Mouse (Mus musculus) T-helper 17 cell (primary cell): Measurements from ENCODE around the gene Pdia4.
"Not testable (repeated sequence)": the region's sequence is repeated elsewhere in the genome, so short reads cannot be mapped to it uniquely, and the experiment has no call there.

Experiments used
- in situ Hi-C, 2 experiments: fragments of 300-600 bp; cut with MboI, MseI; formaldehyde crosslinking; loops; 1 replicate in 1 of 2; 2 replicates in 1 of 2; pipeline ENCODE4 v1.15.1; 2025; ENCODE audit warnings: high pct_unique_total_duplicates in 2 of 2

Pdia4 gene

DNA sequence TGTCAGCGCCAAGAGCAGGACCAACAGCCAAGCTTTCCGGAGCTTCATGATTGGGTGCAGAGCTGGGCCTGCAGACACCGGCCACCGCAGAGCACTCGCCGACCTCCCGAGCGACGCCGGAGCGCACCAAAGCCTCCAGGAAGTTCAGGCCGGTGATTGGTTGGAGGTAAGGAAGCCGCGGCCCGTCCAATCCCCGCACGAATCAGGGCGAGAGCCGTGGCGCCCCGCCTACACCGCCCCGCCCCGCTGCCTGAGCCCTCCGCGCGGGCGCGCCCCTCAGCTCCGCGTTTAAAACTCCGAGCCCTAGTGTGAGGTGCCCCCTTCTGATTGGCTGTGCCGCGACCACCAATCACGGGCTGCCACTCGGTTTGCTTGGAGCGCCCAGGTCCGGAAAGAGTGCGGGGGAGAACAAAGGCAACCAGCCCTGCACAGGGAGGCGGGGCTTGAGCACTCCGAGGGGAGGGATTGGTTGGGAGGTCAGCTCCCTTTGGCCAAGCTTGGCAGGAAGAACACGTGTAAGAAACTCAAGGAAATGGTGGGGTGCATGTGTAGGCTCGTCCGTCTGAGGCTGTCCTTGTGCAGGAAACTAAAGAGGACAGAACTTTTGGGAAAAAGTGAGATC, at the start of gene Pdia4:
Pdia4 (minus strand) TSS at position 174 of the 622 bp plus-strand sequence.
- in situ Hi-C loops = no loop called here

DNA sequence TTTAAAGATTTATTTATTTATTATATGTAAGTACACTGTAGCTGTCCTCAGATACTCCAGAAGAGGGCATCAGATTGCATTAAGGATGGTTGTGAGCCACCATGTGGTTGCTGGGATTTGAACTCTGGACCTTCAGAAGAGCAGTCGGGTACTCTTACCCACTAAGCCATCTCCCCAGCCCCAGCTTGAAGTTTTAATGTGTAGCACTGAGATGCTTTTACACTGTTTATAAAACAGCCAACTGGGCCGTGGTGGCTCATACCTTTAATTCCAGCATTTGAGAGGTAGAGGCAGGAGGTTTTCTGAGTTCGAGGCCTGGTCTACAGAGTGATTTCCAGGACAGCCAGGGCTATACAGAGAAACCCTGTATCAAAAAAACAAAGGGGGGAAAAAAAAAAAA, 44.5 kb upstream of the Pdia4 start:
- in situ Hi-C loops = not testable (repeated sequence)

DNA sequence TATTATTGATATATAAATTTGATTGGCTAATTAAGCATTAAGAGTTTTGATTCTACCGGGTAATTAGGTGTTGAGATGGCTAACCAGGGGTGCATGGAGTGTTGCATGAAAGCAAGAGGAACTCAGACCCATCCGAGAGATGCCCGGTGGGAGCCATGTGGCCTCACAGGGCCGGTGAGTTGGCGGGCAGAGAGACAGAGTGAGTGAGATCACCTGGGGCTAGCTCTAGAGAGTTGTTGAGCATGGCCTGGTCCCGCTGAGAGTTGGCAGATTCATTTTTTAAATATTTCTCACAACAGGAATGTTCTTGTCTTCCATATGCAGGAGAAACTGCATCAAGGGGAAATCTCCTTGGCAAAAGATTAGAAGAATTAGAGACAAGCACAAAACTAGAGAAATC, 44.0 kb upstream of the Pdia4 start:
- in situ Hi-C loops = no loop called here

DNA sequence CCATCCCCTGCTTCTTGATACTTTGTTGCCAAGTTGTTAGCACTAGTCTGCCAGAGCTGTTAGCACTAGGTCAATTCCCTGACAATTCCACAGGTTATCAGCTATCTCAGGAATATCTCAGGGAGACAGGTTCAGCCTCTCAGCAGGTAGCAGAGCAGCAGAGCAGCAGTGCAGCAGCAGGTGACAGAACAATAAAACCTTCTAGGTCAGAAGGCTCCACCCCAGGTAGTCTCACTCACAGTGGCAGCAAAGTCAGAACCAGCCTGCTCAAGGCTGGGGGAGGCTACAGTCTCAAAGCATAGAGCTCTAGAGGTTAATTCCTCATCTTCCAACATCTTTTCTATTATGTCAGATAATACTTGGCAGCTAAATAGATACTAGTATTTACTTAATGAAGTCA, 32.5 kb upstream of the Pdia4 start:
- in situ Hi-C loops = no loop called here

DNA sequence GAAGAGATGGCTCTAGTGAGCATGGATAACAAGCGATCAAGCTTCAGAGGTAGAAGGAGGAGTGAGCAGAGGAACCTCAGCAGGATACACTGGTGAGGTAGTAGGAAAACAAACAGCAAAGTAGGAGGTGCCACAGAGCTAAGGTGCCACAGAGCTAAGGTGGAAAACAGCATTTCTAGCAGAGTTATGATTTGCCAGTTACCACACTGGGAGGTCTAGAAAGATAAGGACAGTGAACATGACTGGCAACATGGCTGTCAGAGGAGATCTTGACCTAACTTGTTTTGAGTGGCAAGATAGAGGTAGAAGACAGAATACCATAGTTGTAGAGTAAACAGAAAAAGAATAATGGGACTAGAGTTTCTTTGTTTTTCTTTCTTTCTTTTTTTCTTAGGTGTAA, 29.1 kb upstream of the Pdia4 start:
- in situ Hi-C loops = loop anchor here in 1 of 2 experiments (5.0 kb wide), 1 partner anchor 50 kb away; no protein-coding TSS in a partner anchor

DNA sequence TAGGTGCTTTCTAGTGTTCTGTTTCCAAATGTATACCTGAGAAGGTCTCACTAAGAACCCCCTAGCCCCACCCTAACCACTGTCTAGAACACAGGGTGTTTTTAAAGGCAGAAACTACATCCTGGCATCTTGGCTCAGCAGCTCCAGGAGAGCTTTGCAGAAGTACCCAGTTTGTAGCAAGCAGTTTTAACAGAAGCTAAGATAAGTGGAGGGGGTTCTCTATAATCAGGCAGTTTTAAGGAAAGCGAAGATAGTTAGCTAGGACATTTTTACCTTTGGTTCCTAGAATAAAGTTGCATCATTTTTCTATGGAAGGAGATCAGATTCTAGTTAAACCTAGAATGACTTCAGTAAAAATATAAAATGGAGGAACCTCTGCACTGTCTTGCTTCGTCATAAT, 28.6 kb upstream of the Pdia4 start:
- in situ Hi-C loops = loop anchor here in 1 of 2 experiments (5.0 kb wide), 1 partner anchor 50 kb away; no protein-coding TSS in a partner anchor

DNA sequence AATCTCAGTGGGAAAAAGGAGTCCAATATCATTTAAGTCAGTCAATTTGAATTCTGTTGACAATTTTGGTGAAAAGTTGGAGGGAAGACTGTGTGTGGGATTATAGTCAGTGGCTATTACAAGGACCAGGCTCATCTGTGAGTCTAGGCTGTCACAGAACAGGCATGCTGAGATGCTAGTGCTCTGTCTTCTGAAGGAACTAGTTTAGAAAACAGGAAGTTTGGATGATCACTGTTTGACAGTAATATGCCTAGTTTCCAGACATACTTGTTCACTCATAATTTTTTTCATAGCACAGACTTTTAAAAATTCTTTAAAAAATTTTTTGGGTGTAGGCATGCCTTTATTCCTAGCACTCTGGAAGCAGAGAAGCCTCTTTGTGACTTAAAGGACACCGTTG, 27.8 kb upstream of the Pdia4 start:
- in situ Hi-C loops = loop anchor here in 1 of 2 experiments (5.0 kb wide), 1 partner anchor 51 kb away; no protein-coding TSS in a partner anchor

DNA sequence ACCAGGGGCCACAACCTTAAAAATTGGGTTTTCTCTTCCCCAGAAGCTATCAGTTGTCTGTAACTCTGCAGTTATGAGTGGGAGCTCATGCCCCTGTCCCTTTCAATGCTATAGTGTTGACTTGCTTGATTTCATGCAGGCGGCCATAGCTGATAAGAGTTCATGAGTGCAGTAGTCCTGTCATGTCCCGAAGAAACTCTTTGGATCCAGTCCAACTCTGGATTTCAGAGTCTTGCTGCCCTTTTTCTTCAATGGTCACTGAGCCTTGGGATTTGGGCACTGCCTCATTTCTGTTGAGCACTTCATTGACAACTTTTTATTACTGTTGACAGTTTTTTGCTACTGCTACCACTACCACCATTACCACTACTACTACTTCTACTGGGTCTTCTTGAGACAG, 24.4 kb upstream of the Pdia4 start:
- in situ Hi-C loops = no loop called here

DNA sequence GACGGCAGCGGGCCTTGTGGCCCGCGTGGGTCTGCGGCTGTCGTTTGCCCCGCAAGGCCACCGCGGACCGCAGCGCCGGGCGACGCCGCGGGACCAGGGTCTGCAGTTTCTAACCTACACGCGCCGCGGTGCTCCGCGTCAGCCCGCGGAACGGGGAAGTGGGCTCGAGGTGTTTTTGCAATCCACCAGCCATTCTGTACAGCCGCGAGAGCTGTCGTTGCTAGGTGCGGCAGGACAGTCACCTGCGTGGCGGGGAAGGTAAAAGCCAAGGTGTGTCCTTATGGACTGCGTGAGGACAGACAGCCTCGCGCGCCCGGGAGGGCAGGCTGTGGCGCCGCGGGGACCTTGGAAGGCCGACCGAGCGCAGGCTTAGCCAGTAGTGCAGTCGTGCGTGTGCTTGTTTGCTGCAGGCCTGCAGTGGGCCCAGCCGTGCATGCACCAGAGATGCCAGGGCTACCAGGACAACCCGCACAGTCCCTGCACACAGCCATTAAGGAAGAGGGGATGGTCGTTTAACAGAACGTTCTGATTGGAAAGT, 22.8 kb upstream of the Pdia4 start:
- in situ Hi-C loops = no loop called here

DNA sequence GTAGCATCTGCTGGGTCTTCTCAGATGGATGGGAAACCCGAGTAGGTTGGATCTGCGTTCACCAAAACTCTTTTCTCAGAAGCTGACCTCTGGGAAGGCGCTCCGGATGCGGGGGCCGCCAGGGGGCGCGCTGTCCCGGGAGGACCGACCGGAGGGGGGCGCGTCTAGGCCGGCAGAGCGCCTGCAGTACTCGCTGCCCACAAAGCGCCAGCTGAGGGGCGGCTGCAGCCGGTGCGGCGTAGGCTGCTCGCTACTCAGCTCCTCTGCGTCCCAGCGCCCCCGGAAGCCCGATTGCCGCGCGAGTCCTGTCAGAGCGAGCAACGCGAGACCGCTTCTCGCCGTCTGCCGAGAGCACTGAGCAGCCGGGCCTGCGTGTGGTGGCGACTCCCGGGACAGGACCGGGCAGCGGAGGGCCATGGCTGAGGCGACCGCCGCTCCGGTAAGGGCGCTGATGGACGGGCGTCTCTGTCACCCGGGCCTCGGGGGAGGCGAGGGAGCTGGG, 22.3 kb upstream of the Pdia4 start, which contains the start of gene Zfp398:
Zfp398 (plus strand) TSS at position 180 of the 502 bp plus-strand sequence.
- in situ Hi-C loops = no loop called here

DNA sequence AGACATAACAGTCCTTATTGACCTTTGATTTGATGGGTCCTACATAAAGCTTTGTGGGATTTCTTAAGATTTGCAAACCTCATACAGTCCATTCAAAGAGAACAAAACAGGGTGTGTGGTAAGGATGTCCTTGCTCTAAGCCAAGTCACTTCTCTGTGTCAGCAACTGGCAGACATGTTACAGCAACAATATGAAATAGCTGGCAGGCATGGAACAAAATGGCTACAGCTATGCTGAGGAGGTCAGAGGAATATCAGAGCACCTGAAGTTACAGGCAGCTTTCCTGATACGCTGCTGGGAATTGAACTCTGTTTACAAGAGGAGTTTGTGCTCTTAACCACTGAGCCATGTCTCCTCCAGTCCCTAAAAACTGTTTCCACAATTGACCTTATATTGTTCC, 19.0 kb upstream of the Pdia4 start:
- in situ Hi-C loops = no loop called here

DNA sequence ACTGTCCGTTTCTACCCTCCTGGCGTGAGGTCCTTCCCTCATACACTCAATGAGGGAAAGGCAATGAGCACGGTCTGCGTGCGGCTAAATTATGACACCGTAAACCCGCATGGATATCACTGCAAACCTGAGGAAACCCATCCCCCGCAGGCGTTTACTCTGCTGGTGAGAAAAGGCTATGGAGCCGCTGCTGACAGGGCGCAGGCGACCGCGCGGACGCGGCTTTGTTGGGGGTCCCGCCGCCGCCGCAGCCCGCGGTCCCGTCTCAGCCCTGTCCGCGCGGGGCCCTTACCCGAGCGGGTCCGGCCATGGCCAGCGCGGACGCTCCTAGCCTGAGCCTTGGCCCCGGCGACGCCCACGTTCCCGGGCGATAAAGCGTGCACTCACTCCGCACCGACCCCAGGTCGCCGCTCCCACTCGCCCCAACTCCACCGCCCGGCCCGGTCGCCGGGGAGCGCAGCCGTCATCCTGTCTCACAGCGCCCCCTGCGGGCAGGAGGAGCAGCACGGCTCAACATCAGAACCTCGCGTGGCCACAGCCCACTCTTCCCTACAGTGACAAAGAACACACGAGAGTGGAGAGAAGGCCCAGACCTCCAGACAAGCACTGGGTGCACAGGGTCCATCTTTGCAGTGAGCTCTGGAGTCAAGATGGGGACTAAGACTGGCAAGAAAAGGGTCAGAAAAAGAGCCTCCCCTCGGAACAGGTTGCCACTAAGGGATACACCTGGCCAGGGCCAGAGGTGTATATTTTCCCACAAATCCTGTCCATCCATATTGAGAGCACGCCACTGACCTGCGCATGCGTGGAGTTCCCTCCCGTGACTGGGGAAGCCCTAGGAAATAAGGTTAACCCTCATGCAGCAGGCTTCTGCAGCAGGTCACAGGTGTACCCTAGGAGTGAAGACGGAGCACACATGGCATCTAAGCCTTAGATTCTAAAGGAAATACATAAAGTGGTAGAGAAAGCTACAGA, 17.2 kb upstream of the Pdia4 start, which contains the start of gene Zfp786:
Zfp786 (minus strand) TSS at position 764 of the 975 bp plus-strand sequence.
- in situ Hi-C loops = no loop called here

DNA sequence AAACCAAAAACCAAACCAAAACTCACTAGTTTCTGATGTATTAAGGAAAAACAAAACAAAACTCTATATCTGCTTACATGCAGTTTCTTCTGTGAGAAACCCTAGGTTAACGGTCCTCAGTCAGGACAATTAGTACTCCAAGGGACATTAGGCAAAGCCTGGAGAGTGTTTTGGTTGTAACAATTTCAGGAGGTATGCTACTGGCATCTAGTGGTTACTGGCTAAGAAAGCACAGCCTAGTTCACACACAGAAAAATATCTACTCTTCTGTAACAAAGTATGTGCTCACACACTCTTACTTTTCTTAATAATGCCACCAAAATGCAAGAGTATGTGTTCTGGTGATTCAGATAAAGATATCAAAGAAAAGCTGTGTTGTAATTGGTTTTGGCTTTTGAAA, 15.7 kb upstream of the Pdia4 start:
- in situ Hi-C loops = loop anchor here (5.0 kb wide), 1 partner anchor 37 kb away; no protein-coding TSS in a partner anchor

DNA sequence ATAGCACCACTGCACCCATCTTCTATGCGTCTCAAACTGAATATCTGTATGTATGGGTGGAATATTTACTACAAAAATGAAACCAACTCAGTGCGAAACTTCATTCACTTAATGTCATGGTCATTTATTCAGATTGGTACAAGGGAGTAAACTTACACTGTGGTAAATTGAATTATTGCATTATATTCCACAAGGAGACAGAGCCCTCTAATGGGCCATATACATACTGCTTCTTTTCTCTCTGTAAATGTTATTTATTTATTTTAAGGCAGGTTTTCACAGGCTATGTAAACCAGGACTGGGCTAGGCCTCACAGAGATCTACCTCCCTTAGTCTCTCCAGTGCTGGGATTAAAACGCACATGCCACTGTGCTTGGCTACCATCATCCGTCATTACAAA, 14.2 kb upstream of the Pdia4 start:
- in situ Hi-C loops = loop anchor here (5.0 kb wide), 1 partner anchor 35 kb away; no protein-coding TSS in a partner anchor

DNA sequence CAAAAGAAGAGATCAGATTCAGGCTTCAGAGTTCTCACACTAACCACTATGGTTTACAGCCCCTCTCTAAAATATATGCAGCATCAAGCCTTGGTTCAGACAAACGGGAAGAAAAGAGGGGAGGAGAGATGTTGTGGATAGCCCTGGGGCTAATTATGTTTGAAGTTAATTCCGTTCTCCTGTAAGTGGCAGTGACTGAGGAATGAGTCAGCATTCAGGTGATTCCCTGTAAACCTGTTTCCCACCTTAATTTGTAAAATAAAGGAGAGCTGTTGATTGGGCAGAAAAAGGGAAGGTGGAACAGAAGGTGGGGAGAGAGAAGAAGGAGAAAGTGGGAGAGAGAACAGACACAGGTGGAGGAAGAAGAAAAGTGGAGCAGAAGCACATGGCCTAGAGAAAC, 11.0 kb upstream of the Pdia4 start:
- in situ Hi-C loops = no loop called here

DNA sequence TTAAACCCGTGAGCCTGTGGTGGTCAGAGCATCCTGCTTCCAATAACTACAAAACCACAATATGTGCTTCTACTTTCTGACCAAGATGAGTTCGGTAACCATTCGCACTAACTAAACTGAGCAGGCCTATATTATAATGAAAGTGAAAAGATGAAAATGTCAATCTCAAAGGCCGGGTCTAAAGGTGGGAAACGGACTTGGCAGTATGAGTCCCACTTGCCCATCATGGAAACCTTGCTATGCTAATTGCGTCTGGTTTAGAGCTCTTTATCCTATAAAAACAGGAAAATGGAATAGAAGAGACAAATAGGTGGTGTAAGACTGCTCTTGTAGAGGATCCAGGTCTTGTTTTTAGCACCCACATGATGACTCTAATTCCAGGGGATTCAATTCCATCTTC, 8.5 kb upstream of the Pdia4 start:
- in situ Hi-C loops = no loop called here

DNA sequence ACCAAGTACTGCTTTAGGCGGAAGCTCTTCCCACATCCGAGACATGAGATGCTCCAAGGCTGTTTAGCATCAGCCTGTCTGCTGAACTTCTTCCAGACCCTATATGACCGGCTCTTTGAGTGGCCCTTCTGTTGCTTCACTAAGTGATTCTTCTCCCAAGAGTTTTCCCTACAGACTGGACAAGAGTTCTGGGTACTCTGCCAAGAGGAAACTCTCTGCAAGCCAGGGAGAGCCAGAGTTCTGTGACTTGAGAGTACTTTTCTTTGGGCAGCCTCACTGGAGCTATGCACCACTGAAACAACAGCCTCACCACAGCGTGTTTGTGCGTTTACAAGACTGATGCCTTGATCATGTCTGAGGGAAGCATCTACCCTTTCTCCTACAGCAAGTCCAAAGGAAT, 8.0 kb upstream of the Pdia4 start:
- in situ Hi-C loops = no loop called here

DNA sequence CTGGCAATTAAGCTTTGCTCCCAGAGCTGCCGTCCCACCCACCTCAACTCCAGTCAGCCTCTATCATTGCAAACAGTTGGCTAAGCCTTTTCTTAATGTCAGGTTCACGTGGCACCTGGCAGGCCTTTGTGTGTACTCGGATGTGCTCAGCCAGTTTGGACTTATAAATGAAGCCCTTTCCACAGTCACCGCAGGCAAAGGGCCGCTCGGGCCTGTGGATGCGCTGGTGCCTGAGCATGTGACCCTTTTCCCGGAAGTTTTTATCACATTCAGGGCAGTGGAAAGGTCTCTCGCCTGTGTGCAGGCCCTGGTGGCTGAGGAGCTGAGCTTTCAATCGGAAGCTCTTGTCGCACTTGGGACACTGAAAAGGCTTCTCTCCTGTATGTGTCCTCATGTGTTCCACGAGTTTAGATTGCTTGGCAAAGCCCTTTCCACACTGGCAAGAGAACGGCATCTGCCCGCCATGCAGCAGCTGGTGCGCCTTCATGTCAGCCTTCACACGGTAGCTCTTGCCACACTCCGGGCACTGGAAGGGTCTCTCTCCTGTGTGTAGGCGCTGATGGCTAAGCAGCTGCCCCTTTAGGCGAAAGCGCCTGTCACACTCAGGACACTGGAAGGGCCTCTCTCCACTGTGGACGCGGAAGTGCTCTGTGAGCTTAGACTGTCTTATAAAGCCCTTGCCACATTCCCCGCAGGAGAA, 6.5 kb upstream of the Pdia4 start:
- in situ Hi-C loops = no loop called here

DNA sequence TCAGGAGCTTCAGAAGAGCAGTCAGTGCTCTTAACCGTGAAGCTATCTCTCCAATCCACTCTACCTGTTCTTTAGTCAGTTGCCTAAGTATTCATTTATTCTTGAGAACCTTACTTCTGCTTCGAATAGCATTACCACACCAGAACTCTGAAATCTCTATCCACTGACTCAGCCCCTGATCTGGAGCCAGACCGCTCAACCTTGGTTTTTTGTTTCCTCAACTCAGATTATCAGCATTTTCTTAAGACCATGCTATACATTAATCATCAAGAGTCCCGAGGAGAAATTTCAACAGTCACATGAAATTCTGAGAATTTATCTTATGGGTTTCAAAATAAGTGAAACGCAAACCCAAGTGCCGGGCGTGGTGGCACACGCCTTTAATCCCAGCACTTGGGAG, 5.5 kb upstream of the Pdia4 start:
- in situ Hi-C loops = no loop called here

DNA sequence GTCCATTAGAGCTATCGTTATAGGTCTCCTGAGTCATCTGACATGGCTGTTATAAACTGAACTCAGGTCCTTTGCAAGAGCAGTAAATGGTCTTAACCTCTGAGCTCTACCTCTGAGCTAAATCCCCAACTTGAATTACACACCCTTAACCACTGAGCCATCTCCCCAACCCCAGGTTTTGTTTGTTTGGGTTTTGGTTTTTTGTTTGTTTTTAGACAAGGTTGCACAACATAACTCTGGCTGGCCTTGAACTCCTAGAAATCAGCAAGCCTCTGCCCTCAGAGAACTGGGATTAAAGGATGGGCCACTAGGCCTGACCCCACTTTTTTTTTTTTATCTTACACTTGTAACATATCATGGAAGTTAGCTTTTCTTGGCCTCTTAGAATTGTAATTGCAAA, 2.9 kb upstream of the Pdia4 start:
- in situ Hi-C loops = no loop called here

DNA sequence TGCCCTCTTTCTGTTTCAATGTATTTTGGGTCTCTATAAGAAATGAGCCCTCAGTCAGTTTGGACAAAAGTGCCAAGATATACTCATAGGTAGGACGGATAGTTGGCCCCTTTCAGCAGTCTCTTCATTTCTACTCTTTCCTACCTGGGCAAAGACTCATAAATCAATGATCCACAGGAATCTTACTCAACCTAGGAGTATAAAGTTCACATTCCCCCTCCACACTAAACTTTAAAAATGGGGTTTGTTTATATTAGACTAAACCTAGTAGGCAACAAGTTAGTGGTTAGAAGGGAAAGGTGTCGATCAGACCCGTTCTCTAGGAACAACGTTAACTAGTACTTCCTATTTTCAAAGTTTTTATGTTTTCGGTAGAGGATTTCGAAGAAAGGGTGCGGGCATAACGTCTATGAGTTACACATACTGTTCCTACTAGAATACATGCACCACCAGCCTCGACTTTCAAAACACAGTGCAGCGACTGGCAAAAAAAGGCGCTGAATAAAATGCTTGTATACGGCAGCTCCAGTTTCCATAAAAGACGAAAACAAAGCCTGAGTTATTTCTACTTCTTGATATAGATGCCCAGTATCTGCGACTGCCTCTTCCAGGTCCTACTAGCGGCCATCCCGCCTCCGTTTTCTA, 837 bp downstream of the Pdia4 start:
- in situ Hi-C loops = no loop called here
